Mouse (Mus musculus) liver, embryonic 11.5 days (tissue): ENCODE measurements around the gene Sav1. TPM values are rescaled to one million over a fixed set of nuclear protein-coding genes. Genes with fewer than 3 reads are reported as not detected.

Experiments used
- ATAC-seq: fragments of 200-750 bp; cut with Nextera tagmentation; replicated peaks from 2 replicates; pipeline ENCODE4 v1.8.0; 2017; ENCODE audit warnings: moderate number of reproducible peaks, mild to moderate bottlenecking, moderate TSS enrichment, moderate library complexity; ENCODE audit not compliant: low FRiP score
- DNase-seq: peaks from one replicate; pipeline ENCODE4 v3.0.0-alpha.2; 2017; ENCODE audit warnings: low spot score
- H3K27ac ChIP-seq: fragments of 300-500 bp; sonication (generic); 2 replicates; pipeline ENCODE4 v1.5.1; 2014; ENCODE audit warnings: mild to moderate bottlenecking, low read depth, low read length, control low read depth
- H3K27me3 ChIP-seq: fragments of 300-500 bp; sonication (generic); replicated peaks from 2 replicates; pipeline ENCODE4 v1.6.1; 2014; ENCODE audit warnings: low read length, mixed read lengths; ENCODE audit not compliant: control insufficient read depth, insufficient read depth
- H3K36me3 ChIP-seq: fragments of 300-500 bp; sonication (generic); 2 replicates; pipeline ENCODE4 v1.6.1; 2014; ENCODE audit warnings: mild to moderate bottlenecking, low read length, moderate library complexity, mixed read lengths; ENCODE audit not compliant: control insufficient read depth, insufficient read depth
- H3K4me1 ChIP-seq: fragments of 300-500 bp; sonication (generic); replicated peaks from 2 replicates; pipeline ENCODE4 v1.6.1; 2014; ENCODE audit warnings: low read length, mixed read lengths; ENCODE audit not compliant: control insufficient read depth, insufficient read depth
- H3K4me2 ChIP-seq: fragments of 300-500 bp; sonication (generic); 2 replicates; pipeline ENCODE4 v1.6.1; 2014; ENCODE audit warnings: mild to moderate bottlenecking, control low read depth, moderate library complexity
- H3K4me3 ChIP-seq: fragments of 300-500 bp; sonication (generic); 2 replicates; pipeline ENCODE4 v1.5.1; 2014; ENCODE audit warnings: low read depth, low read length, control low read depth
- H3K9ac ChIP-seq: fragments of 300-500 bp; sonication (generic); 2 replicates; pipeline ENCODE4 v1.6.1; 2014; ENCODE audit warnings: low read depth, low read length, control low read depth
- H3K9me3 ChIP-seq: fragments of 300-500 bp; sonication (generic); 2 replicates; pipeline ENCODE4 v1.6.1; 2016; ENCODE audit warnings: low read length, inconsistent platforms, mixed read lengths; ENCODE audit not compliant: control insufficient read depth
- WGBS: fragments of 180-500 bp; shearing (Covaris S2); extraction: QIAGEN DNeasy Blood & Tissue Kit; methylation state at CpG from one replicate; pipeline ENCODE4 v1.1.7; 2014; 5-methylcytosine and 5-hydroxymethylcytosine counted together
- polyA plus RNA-seq: library from polyadenylated mRNA; unstranded; fragments of >200 nt; fragmentation: Nextera tagmentation; extraction: Ambion mirVana; gene quantifications from 2 replicates; pipeline ENCODE4 v1.2.1, GENCODE M21; 2014

The Sav1 gene
- polyA plus RNA-seq, 1 experiment from 2014 or later = 8.4 TPM

DNA sequence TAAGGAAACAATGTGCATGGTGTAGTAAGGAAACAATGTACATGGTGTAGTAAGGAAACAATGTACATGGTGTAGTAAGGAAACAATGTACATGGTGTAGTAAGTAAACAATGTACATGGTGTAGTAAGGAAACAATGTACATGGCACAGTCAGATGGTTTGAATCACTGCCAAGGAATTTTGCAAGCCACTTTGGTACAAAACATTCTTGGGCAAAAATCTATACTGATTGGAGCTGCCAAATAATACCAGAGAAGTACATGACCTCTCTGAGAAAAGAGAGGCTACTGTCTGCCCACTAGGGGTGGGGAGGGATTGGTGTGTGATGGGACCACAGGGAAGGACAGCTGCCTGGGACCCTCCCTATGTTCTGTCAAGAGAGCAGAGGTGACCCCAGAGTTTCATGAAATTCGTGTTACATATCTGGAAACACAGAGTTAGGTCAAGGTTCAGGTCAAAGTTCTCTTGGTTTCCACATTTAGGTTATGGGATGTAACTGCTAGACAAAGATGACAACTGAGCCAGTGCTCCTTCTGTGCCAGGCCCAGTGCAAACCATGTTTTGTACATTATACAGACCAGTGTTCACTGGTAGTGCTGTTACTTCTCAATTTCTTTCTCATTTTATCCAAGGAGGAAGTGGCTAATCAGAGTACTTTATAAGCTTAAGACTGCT lies 45.0 kb downstream of the Sav1 start:
- no peak overlapping the region for H3K9ac ChIP-seq
- H3K4me1 ChIP-seq = no peaks in the 10 kb centered on the region
- no peak overlapping the region for H3K4me2 ChIP-seq
- H3K27me3 ChIP-seq = no peaks in the 10 kb centered on the region
- DNase-seq (no peak), ATAC-seq (no peak)
- H3K27ac ChIP-seq = no peak overlapping the region
- H3K36me3 ChIP-seq = no peaks in the 10 kb centered on the region
- no peaks in the 10 kb centered on the region for H3K9me3 ChIP-seq
- no peak overlapping the region for H3K4me3 ChIP-seq
- WGBS = 17% methylated on average over 1 of the region's 1 CpGs

DNA sequence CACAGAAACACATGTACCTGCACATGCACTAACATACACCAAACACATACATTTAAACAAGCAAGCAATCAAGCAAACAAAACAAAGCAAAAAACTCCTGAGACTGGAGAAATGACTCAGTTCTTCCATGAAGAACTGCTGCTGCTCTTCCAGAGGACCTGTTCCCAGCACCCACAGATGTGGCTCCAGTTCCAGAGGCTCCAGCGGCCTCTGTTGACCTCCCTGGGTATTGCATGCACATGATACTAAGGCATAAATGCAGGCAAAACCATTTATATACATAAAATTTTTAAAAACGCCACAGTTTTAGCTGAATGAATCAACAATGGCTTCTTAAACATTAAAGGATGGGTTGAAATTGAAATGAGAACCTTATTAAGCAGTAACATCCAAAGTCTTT lies 47.5 kb downstream of the Sav1 start:
- DNase-seq (no peak), ATAC-seq (no peak)
- Histone ChIP-seq H3K9me3 (no peaks in the 10 kb centered on the region), H3K4me3 (no peak overlapping the region), H3K4me2 (no peak overlapping the region), H3K27me3 (no peaks in the 10 kb centered on the region), H3K36me3 (no peaks in the 10 kb centered on the region), H3K27ac (no peak overlapping the region), H3K4me1 (no peaks in the 10 kb centered on the region), H3K9ac (no peak overlapping the region)
- WGBS = 62% methylated on average over 2 of the region's 2 CpGs

DNA sequence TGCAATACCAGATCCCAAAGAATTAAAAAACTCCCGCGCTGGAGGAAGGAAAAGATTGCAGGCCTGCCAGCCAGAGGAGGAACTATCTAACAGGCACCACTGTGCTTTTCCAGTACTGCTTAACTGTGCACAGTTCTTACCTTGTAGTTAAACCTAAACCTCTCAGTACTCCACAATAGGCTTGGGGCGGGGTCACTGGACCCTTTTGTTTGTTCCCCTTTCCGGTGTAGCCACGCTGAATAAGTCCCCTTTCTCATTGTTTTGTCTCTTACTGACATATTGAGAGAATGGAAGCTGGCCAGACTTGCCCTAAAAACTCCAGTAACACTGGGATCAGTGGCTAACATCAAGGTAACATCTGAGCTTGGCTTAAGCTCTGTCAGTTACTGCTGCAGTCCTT lies 49.1 kb downstream of the Sav1 start:
- no peak overlapping the region for H3K27ac ChIP-seq
- 68% methylated on average over 5 of the region's 5 CpGs for WGBS
- H3K4me1 ChIP-seq = no peaks in the 10 kb centered on the region
- no peaks in the 10 kb centered on the region for H3K36me3 ChIP-seq
- H3K4me3 ChIP-seq = no peak overlapping the region
- H3K9ac ChIP-seq = no peak overlapping the region
- H3K4me2 ChIP-seq = no peak overlapping the region
- H3K27me3 ChIP-seq = no peaks in the 10 kb centered on the region
- no peaks in the 10 kb centered on the region for H3K9me3 ChIP-seq
- ATAC-seq (no peak), DNase-seq (no peak)

DNA sequence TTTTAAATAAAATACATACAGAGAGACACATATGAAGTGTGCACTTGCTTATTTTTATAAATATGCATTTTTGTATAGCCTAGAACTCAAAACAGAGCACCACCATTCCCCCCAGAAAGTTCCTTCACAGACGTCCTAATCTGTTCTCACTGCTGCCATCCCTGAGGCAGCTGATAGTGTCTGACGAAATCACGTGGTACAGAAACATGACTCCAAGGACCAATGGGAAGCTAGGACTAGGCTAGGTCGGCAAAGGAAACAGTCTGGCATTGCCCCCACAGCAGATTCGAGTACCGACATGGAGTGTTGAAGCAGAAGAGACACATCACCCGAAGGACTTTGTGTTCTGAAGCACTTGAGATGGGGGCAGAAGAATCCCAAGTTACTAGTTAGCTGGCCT lies 60.1 kb downstream of the Sav1 start:
- Histone ChIP-seq H3K4me1 (peaks cover 9% of the 10 kb centered on the region; the same call in 1 of the 2 replicates), H3K9ac (no peak overlapping the region), H3K9me3 (no peaks in the 10 kb centered on the region), H3K27me3 (no peaks in the 10 kb centered on the region), H3K4me2 (no peak overlapping the region), H3K36me3 (no peaks in the 10 kb centered on the region), H3K4me3 (no peak overlapping the region), H3K27ac (no peak overlapping the region)
- WGBS = 43% methylated on average over 7 of the region's 7 CpGs
- no peak for DNase-seq
- ATAC-seq = peak; percentile 76

DNA sequence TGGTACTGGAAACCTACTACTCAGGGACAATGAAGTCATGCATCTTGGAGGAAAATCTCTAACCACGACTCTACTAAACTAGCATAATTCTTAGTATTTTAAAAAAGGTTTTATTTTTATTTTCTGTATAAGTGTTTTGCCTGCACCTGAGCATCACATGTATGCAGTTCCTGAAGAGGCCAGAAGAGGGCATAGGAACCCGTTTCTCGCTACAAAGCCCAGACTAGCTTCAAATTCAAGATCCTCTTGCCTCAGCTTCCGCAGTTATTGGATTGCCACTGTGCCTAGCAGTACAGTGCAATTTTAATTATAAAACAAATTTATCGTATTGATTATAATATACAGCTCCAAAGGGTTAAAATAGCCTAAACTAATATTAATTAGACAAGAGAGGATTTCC lies 62.8 kb downstream of the Sav1 start:
- no peak for DNase-seq
- Histone ChIP-seq H3K27ac (no peak overlapping the region), H3K4me3 (no peak overlapping the region), H3K27me3 (no peaks in the 10 kb centered on the region), H3K4me2 (no peak overlapping the region), H3K9ac (no peak overlapping the region), H3K9me3 (no peaks in the 10 kb centered on the region), H3K4me1 (peaks cover 9% of the 10 kb centered on the region; the same call in 1 of the 2 replicates), H3K36me3 (no peaks in the 10 kb centered on the region)
- WGBS = 15% methylated on average over 5 of the region's 5 CpGs
- ATAC-seq = peak; percentile 51; the same call in 1 of the 2 replicates

DNA sequence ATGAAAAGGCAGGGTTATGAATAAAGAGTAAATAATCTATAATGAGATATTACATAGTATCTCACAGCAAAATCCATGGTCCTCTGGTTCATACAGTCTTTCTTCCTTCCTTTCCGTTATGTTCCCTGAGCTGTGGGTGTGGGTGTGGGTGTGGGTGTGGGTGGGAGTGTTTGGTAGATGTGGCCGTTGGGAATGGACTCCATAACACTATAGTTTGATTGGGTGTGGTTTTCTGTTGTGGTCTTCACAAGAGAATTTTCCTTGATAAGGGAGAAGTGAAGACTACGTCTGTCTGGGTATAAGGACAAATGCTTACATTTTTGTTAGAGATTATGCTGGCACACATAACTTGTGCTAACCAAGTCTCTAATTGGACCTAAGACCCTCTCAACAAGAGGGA lies 63.2 kb downstream of the Sav1 start:
- H3K9me3 ChIP-seq = no peaks in the 10 kb centered on the region
- no peak overlapping the region for H3K4me3 ChIP-seq
- peak; percentile 40 for ATAC-seq
- peaks cover 9% of the 10 kb centered on the region; the same call in 1 of the 2 replicates for H3K4me1 ChIP-seq
- no peak overlapping the region for H3K4me2 ChIP-seq
- no peaks in the 10 kb centered on the region for H3K36me3 ChIP-seq
- H3K27me3 ChIP-seq = no peaks in the 10 kb centered on the region
- H3K27ac ChIP-seq = no peak overlapping the region
- 32% methylated on average over 3 of the region's 3 CpGs for WGBS
- H3K9ac ChIP-seq = no peak overlapping the region
- no peak for DNase-seq

DNA sequence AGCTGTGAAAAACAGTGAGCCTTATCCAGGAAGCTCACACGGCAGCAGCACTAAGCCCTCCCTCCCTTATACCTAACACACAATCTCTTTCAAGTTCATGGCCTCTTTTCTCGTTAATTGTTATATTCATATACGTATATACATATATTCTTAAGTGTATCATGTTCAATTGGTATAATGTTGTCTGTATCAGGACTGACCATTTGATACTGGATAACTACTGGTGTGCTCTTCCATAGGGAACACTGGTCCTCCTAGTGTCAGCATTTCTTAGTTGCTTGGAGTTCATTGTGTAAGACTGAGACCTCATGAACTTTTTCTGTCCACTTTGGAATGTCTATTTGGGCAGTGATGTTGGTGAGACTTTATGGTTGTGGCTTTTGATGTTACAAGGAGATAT lies 63.7 kb downstream of the Sav1 start:
- peaks cover 9% of the 10 kb centered on the region; the same call in 1 of the 2 replicates for H3K4me1 ChIP-seq
- 0 out of 2 replicates have a peak overlapping the region, but pooled peaks have one; percentile 19 for H3K27ac ChIP-seq
- H3K9ac ChIP-seq = no peak overlapping the region
- no peak overlapping the region for H3K4me2 ChIP-seq
- H3K27me3 ChIP-seq = no peaks in the 10 kb centered on the region
- DNase-seq (no peak), ATAC-seq (no peak; the same call in 1 of the 2 replicates)
- H3K4me3 ChIP-seq = no peak overlapping the region
- 62% methylated on average over 3 of the region's 3 CpGs for WGBS
- no peaks in the 10 kb centered on the region for H3K9me3 ChIP-seq
- no peaks in the 10 kb centered on the region for H3K36me3 ChIP-seq

DNA sequence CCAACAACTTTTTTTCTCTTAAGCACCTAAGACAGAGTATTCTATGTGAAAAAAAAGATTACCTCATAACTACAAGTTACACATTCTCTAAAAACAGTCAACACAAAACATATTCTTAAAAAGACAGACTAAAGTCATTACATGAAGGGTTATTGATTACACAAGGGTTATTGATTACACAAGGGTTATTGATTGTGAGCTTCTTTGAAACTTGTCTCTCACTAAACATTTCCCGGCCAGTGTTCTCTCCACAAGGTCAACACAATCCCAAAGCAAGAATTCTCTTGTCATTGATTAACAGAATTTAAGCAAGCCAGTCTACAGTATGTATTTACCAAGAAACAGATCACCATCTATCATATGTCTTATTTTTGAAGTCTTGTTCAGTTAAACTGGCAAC lies 64.7 kb downstream of the Sav1 start:
- Histone ChIP-seq H3K4me3 (no peak overlapping the region), H3K4me1 (peaks cover 9% of the 10 kb centered on the region; the same call in 1 of the 2 replicates), H3K36me3 (no peaks in the 10 kb centered on the region), H3K27ac (no peak overlapping the region), H3K27me3 (no peaks in the 10 kb centered on the region), H3K9ac (no peak overlapping the region), H3K4me2 (no peak overlapping the region), H3K9me3 (no peaks in the 10 kb centered on the region)
- DNase-seq = no peak
- WGBS = 73% methylated on average over 1 of the region's 1 CpGs
- no peak for ATAC-seq

DNA sequence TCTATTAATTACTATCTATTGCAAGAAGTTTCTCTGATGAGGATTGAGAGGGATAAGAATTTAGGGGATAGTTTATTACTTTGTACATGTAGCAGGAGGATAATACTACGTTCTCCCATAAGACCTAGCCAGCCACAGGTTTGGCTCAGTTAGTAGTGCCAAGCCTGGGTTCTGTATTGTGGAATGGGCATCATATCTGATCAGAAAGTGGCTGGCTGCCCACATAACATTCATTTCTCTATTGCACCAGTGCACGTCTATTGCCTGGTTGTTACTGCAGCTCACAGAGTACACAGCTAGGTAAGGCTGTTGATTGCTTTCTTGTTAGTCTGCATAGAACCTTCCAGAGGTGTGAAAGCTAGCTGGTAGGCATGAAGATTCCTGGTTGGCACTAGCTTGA lies 68.9 kb downstream of the Sav1 start:
- Histone ChIP-seq H3K36me3 (no peaks in the 10 kb centered on the region), H3K27ac (no peak overlapping the region), H3K9me3 (no peaks in the 10 kb centered on the region), H3K4me1 (0 out of 2 replicates have a peak, but pooled peaks cover 1% of the 10 kb centered on the region), H3K4me2 (no peak overlapping the region), H3K4me3 (no peak overlapping the region), H3K27me3 (no peaks in the 10 kb centered on the region), H3K9ac (no peak overlapping the region)
- ATAC-seq (no peak), DNase-seq (no peak)
- 75% methylated on average over 2 of the region's 2 CpGs for WGBS
